Comparison of ENCODE assay signal across 18 mouse cellular contexts in genomic region chr2:128114621-128115020, GRCm38 (mm10).
"Had no signal": no experiment of that assay in that cellular context is flagged by ENCODE, and none has a peak within 500 bp of the region (broad histone marks: within the 10 kb centered on the region; RNA-seq: fewer than 3 reads in every experiment).

No protein-coding gene starts in this region.

- ATAC-seq: lung, postnatal 0 days; midbrain, embryonic 15.5 days had no signal

- H3K4me3 ChIP-seq: lung, embryonic 15.5 days; megakaryocyte, embryonic 14.5 days; midbrain, embryonic 12.5 days; midbrain, embryonic 15.5 days; neural tube, embryonic 12.5 days had no signal

- H3K4me2 ChIP-seq: lung, embryonic 15.5 days; midbrain, embryonic 12.5 days; midbrain, embryonic 15.5 days; neural tube, embryonic 12.5 days had no signal

- H3K27ac ChIP-seq: liver, embryonic 14.5 days; lung, embryonic 15.5 days; macrophage; midbrain, embryonic 12.5 days; midbrain, embryonic 15.5 days; neural tube, embryonic 12.5 days had no signal

- H3K9me3 ChIP-seq: lung, embryonic 15.5 days; midbrain, embryonic 12.5 days; midbrain, embryonic 15.5 days; neural tube, embryonic 12.5 days had no signal

- H3K27me3 ChIP-seq: lung, embryonic 15.5 days; midbrain, embryonic 15.5 days; neural tube, embryonic 12.5 days had no signal

- H3K9ac ChIP-seq: liver, embryonic 14.5 days; lung, embryonic 15.5 days; midbrain, embryonic 12.5 days; midbrain, embryonic 15.5 days; neural tube, embryonic 12.5 days had no signal

- H3K4me1 ChIP-seq: lung, embryonic 15.5 days; megakaryocyte, embryonic 14.5 days; midbrain, embryonic 12.5 days; midbrain, embryonic 15.5 days; neural tube, embryonic 12.5 days had no signal

- DNase-seq: lung, adult 2 months; lung, postnatal 14 days; lung, postnatal 36 days; retina, postnatal 1 day; right cerebral cortex, adult 18-20 months; right cerebral cortex, postnatal 25 days; right cerebral cortex, postnatal 4 days; spleen, adult 18-20 months; thymus, adult 18-20 months; thymus, postnatal 25 days had no signal

- H3K36me3 ChIP-seq: lung, embryonic 15.5 days; midbrain, embryonic 12.5 days; midbrain, embryonic 15.5 days; neural tube, embryonic 12.5 days had no signal
